Mouse (Mus musculus) heart, embryonic 12.5 days (tissue): ENCODE measurements around the gene Bcap29. TPM values are rescaled to one million over a fixed set of nuclear protein-coding genes. Genes with fewer than 3 reads are reported as not detected.

Experiments used
- ATAC-seq: fragments of 200-750 bp; cut with Nextera tagmentation; 2 replicates; pipeline ENCODE4 v1.8.0; 2017; ENCODE audit warnings: moderate TSS enrichment, moderate library complexity; ENCODE audit not compliant: insufficient number of reproducible peaks, low FRiP score
- H3K27ac ChIP-seq: fragments of 300-500 bp; sonication (generic); 2 replicates; pipeline ENCODE4 v1.5.1; 2016; ENCODE audit warnings: mild to moderate bottlenecking, moderate library complexity; ENCODE audit not compliant: poor library complexity, severe bottlenecking
- H3K27me3 ChIP-seq: fragments of 300-500 bp; sonication (generic); replicated peaks from 2 replicates; pipeline ENCODE4 v1.6.1; 2016; ENCODE audit warnings: mild to moderate bottlenecking, moderate library complexity
- H3K36me3 ChIP-seq: fragments of 300-500 bp; sonication (generic); 2 replicates; pipeline ENCODE4 v1.6.1; 2016; ENCODE audit warnings: mild to moderate bottlenecking, moderate library complexity
- H3K4me1 ChIP-seq: fragments of 300-500 bp; sonication (generic); replicated peaks from 2 replicates; pipeline ENCODE4 v1.6.1; 2016; ENCODE audit warnings: mild to moderate bottlenecking
- H3K4me2 ChIP-seq: fragments of 300-500 bp; sonication (generic); 2 replicates; pipeline ENCODE4 v1.6.1; 2016; ENCODE audit warnings: mild to moderate bottlenecking, moderate library complexity
- H3K4me3 ChIP-seq: fragments of 300-500 bp; sonication (generic); 2 replicates; pipeline ENCODE4 v1.5.1; 2016; ENCODE audit warnings: mild to moderate bottlenecking
- H3K9ac ChIP-seq: fragments of 300-500 bp; sonication (generic); 2 replicates; pipeline ENCODE4 v1.6.1; 2016; ENCODE audit warnings: mild to moderate bottlenecking, moderate library complexity
- H3K9me3 ChIP-seq: fragments of 300-500 bp; sonication (generic); replicated peaks from 2 replicates; pipeline ENCODE4 v1.6.1; 2016; ENCODE audit warnings: mild to moderate bottlenecking, moderate library complexity
- WGBS: fragments of 180-500 bp; shearing (Covaris S2); methylation state at CpG from one replicate; pipeline ENCODE4 v1.1.7; 2016; 5-methylcytosine and 5-hydroxymethylcytosine counted together
- polyA plus RNA-seq: library from polyadenylated mRNA; unstranded; fragments of >200 nt; fragmentation: Nextera tagmentation; extraction: Ambion mirVana; gene quantifications from 2 replicates; pipeline ENCODE4 v1.2.1, GENCODE M21; 2016

Gene Bcap29
- polyA plus RNA-seq, 1 experiment from 2014 or later = 52.8 TPM

GRCm38 (mm10) chr12:31545219-31545618, 89.2 kb downstream of the Bcap29 start:
- no peak overlapping the region for H3K4me3 ChIP-seq
- H3K27me3 ChIP-seq = no peaks in the 10 kb centered on the region
- H3K27ac ChIP-seq = no peak overlapping the region
- H3K4me2 ChIP-seq = no peak overlapping the region
- H3K36me3 ChIP-seq = no peaks in the 10 kb centered on the region
- H3K9me3 ChIP-seq = no peaks in the 10 kb centered on the region
- no peak for ATAC-seq
- WGBS = 57% methylated on average over 2 of the region's 2 CpGs
- no peaks in the 10 kb centered on the region for H3K4me1 ChIP-seq
- H3K9ac ChIP-seq = no peak overlapping the region

- Histone ChIP-seq H3K27me3 (no peaks in the 10 kb centered on the region), H3K4me1 (peaks cover 6% of the 10 kb centered on the region; the same call in 1 of the 2 replicates), H3K27ac (no peak overlapping the region), H3K9me3 (no peaks in the 10 kb centered on the region), H3K36me3 (no peaks in the 10 kb centered on the region), H3K9ac (no peak overlapping the region), H3K4me3 (no peak overlapping the region), H3K4me2 (no peak overlapping the region)
- ATAC-seq = no peak
- 58% methylated on average over 5 of the region's 5 CpGs for whole genome bisulfite sequencing
Measured at GRCm38 (mm10) chr12:31541541-31541940, 92.9 kb downstream of the Bcap29 start.

Other genes starting within 250 kb of the Bcap29 start
- gene Slc26a3, start 243.8 kb downstream of the Bcap29 start, polyA plus RNA-seq = 0.10 TPM in 1 of 2 replicates, not detected in the other
- 10.7 and 11.3 TPM in 2 replicates for gene Cbll1, start 135.0 kb downstream of the Bcap29 start, polyA plus RNA-seq
- gene Slc26a4, start 74.7 kb downstream of the Bcap29 start, polyA plus RNA-seq = 0.14 and 0.19 TPM in 2 replicates
- 7.2 and 7.9 TPM in 2 replicates for gene Dus4l, start 20.2 kb upstream of the Bcap29 start, polyA plus RNA-seq
- gene Cog5, start 20.2 kb upstream of the Bcap29 start, polyA plus RNA-seq = 33.5 and 34.2 TPM in 2 replicates
- 14.2 and 17.5 TPM in 2 replicates for gene Gpr22, start 79.3 kb upstream of the Bcap29 start, polyA plus RNA-seq